Comparison of ENCODE assay signal across 15 mouse cellular contexts in the genomic region with DNA sequence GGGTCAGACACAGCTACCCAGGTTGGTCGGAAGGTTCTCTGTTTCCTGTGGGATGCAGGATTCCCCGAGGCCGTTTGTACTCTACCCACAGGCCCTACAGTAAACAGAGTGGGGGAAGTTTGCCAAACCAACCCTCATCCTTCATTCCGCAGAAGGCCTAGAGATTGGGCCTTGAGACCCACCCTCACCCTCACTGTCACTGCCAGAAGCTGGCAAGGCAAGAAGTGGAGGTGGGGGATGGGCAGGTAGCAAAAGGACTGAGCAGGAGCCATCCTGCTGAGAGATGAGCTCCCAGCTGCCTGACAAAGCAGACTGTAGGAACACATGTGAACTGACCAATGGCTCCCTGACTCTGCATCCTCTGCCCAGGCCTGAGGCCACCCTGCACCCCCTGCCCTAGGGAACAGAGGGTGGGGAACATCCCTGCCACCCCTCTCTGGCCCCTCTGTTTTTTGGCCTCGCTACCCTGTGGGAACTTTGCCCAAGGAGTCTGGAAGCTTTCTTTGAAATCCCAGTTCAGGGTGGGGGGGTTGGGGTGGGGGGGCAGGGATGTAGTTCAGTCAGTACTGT. TPM values are rescaled to one million over a fixed set of nuclear protein-coding genes. Genes with fewer than 3 reads are reported as not detected.
DNase-seq lines count a peak whose midpoint lies in the region; ATAC-seq lines count a peak whose summit lies in the region.
"Had no signal": no experiment of that assay in that cellular context is flagged by ENCODE, and none has a peak within 500 bp of the region (broad histone marks: within the 10 kb centered on the region; RNA-seq: fewer than 3 reads in every experiment).

No protein-coding gene starts in this region.

- 0 out of 2 replicates have a peak overlapping the region, but pooled peaks have one; percentile 4 for H3K27ac ChIP-seq in heart, embryonic 10.5 days
- no peak overlapping the region for H3K27ac ChIP-seq in heart, embryonic 12.5 days (ENCODE audit: poor library complexity, severe bottlenecking)
- 0 out of 2 replicates have a peak overlapping the region, but pooled peaks have one; percentile 13 for H3K27ac ChIP-seq in midbrain, embryonic 10.5 days (replicated peaks)
- H3K27ac ChIP-seq in midbrain, embryonic 15.5 days = no peak overlapping the region
- no peak overlapping the region for H3K27ac ChIP-seq in midbrain, embryonic 16.5 days (ENCODE audit: low read length)
- H3K27ac ChIP-seq: intestine, embryonic 15.5 days; liver, embryonic 14.5 days had no signal

- H3K4me2 ChIP-seq in heart, embryonic 12.5 days = no peak overlapping the region
- H3K4me2 ChIP-seq in midbrain, embryonic 15.5 days = no peak overlapping the region
- H3K4me2 ChIP-seq in midbrain, embryonic 16.5 days (ENCODE audit: low read length) = no peak overlapping the region
- H3K4me2 ChIP-seq: intestine, embryonic 15.5 days had no signal

- peaks cover 32% of the 10 kb centered on the region for H3K27me3 ChIP-seq in heart, embryonic 10.5 days (ENCODE audit: insufficient read depth, poor library complexity, severe bottlenecking)
- H3K27me3 ChIP-seq in heart, embryonic 12.5 days (replicated peaks) = peaks cover 20% of the 10 kb centered on the region; the same call in 1 of the 2 replicates
- H3K27me3 ChIP-seq in midbrain, embryonic 10.5 days (ENCODE audit: low read depth, poor library complexity, severe bottlenecking) = peaks cover 16% of the 10 kb centered on the region
- H3K27me3 ChIP-seq in midbrain, embryonic 15.5 days (replicated peaks) = no peaks in the 10 kb centered on the region
- no peaks in the 10 kb centered on the region for H3K27me3 ChIP-seq in midbrain, embryonic 16.5 days (ENCODE audit: control insufficient read depth, insufficient read depth, low read depth, low read length)
- H3K27me3 ChIP-seq: intestine, embryonic 15.5 days had no signal

- ATAC-seq in heart, embryonic 12.5 days (ENCODE audit: insufficient number of reproducible peaks, low FRiP score) = no peak
- no peak for ATAC-seq in midbrain, embryonic 15.5 days (replicated peaks)
- ATAC-seq in midbrain, embryonic 16.5 days = peak; percentile 23; the same call in 1 of the 2 replicates
- ATAC-seq: intestine, embryonic 15.5 days had no signal

- DNase-seq in adrenal gland, adult 2 months = peak; percentile 32
- DNase-seq in adrenal gland, adult (ENCODE audit: inconsistent age in 2 of 2, low spot score in 1 of 2) = no peak
- no peak for DNase-seq in heart, embryonic 10.5 days (ENCODE audit: low spot score)
- DNase-seq in midbrain, embryonic 10.5 days (ENCODE audit: low spot score) = no peak
- DNase-seq in layer of hippocampus, adult 11-12 months (ENCODE audit: low spot score) = no peak
- DNase-seq: cerebellum, adult 11-12 months; heart, adult 11 months; kidney, postnatal 14 days; thymus, postnatal 4 days had no signal

- H3K4me3 ChIP-seq in heart, embryonic 10.5 days = no peak overlapping the region
- no peak overlapping the region for H3K4me3 ChIP-seq in heart, embryonic 12.5 days
- H3K4me3 ChIP-seq in midbrain, embryonic 10.5 days = no peak overlapping the region
- H3K4me3 ChIP-seq in midbrain, embryonic 15.5 days = no peak overlapping the region
- no peak overlapping the region for H3K4me3 ChIP-seq in midbrain, embryonic 16.5 days (ENCODE audit: low read depth, low read length)
- H3K4me3 ChIP-seq: intestine, embryonic 15.5 days had no signal

- H3K9me3 ChIP-seq in heart, embryonic 10.5 days = no peaks in the 10 kb centered on the region
- no peaks in the 10 kb centered on the region for H3K9me3 ChIP-seq in heart, embryonic 12.5 days (replicated peaks)
- no peaks in the 10 kb centered on the region for H3K9me3 ChIP-seq in midbrain, embryonic 10.5 days (replicated peaks)
- no peaks in the 10 kb centered on the region for H3K9me3 ChIP-seq in midbrain, embryonic 15.5 days
- no peaks in the 10 kb centered on the region for H3K9me3 ChIP-seq in midbrain, embryonic 16.5 days (replicated peaks; ENCODE audit: control insufficient read depth, low read length, poor library complexity, severe bottlenecking)
- H3K9me3 ChIP-seq: intestine, embryonic 15.5 days had no signal

- WGBS in heart, embryonic 10.5 days = 49% methylated on average over 5 of the region's 5 CpGs
- 68% methylated on average over 5 of the region's 5 CpGs for WGBS in heart, embryonic 12.5 days
- WGBS in midbrain, embryonic 10.5 days = 67% methylated on average over 5 of the region's 5 CpGs
- 57% methylated on average over 5 of the region's 5 CpGs for WGBS in midbrain, embryonic 15.5 days
- WGBS in midbrain, embryonic 16.5 days = 60% methylated on average over 5 of the region's 5 CpGs

- H3K9ac ChIP-seq in heart, embryonic 12.5 days = no peak overlapping the region
- H3K9ac ChIP-seq in midbrain, embryonic 15.5 days = no peak overlapping the region
- no peak overlapping the region for H3K9ac ChIP-seq in midbrain, embryonic 16.5 days (ENCODE audit: low read depth, low read length)
- H3K9ac ChIP-seq: intestine, embryonic 15.5 days; liver, embryonic 14.5 days had no signal

- peaks cover 8% of the 10 kb centered on the region; the same call in 1 of the 2 replicates for H3K4me1 ChIP-seq in heart, embryonic 10.5 days
- H3K4me1 ChIP-seq in heart, embryonic 12.5 days (replicated peaks) = peaks cover 7% of the 10 kb centered on the region
- H3K4me1 ChIP-seq in midbrain, embryonic 10.5 days = peaks cover 7% of the 10 kb centered on the region
- peaks cover 6% of the 10 kb centered on the region; the same call in 1 of the 2 replicates for H3K4me1 ChIP-seq in midbrain, embryonic 15.5 days
- H3K4me1 ChIP-seq in midbrain, embryonic 16.5 days (ENCODE audit: control insufficient read depth, insufficient read depth, low read length) = no peaks in the 10 kb centered on the region
- H3K4me1 ChIP-seq: intestine, embryonic 15.5 days had no signal

- no peaks in the 10 kb centered on the region for H3K36me3 ChIP-seq in heart, embryonic 10.5 days
- H3K36me3 ChIP-seq in heart, embryonic 12.5 days = no peaks in the 10 kb centered on the region
- no peaks in the 10 kb centered on the region for H3K36me3 ChIP-seq in midbrain, embryonic 10.5 days
- H3K36me3 ChIP-seq in midbrain, embryonic 15.5 days (replicated peaks) = no peaks in the 10 kb centered on the region
- H3K36me3 ChIP-seq in midbrain, embryonic 16.5 days (ENCODE audit: control insufficient read depth, insufficient read depth, low read length) = no peaks in the 10 kb centered on the region
- H3K36me3 ChIP-seq: intestine, embryonic 15.5 days had no signal

RNA-seq across cellular contexts. Expression of a gene that starts 12.4 kb away (rescaled TPM):
- total RNA-seq in adrenal gland, adult 2 months (2021) = 1 to 10 TPM; 1.9 to 3.1 TPM
- polyA plus RNA-seq in adrenal gland, adult 2 months (2012; rRNA removed) = 6.2 and 6.5 TPM in 2 replicates
- 0.08 and 0.12 TPM in 2 replicates for polyA plus RNA-seq in heart, embryonic 10.5 days (2016; fragmentation: Nextera tagmentation; extraction: Ambion mirVana)
- polyA plus RNA-seq in heart, embryonic 12.5 days (2016; fragmentation: Nextera tagmentation; extraction: Ambion mirVana) = 0.26 and 0.49 TPM in 2 replicates
- 0.25 and 0.50 TPM in 2 replicates for polyA plus RNA-seq in midbrain, embryonic 10.5 days (2016; fragmentation: Nextera tagmentation; extraction: Ambion mirVana)
- 2.4 and 2.5 TPM in 2 replicates for polyA plus RNA-seq in midbrain, embryonic 15.5 days (2015; fragmentation: Nextera tagmentation; extraction: Ambion mirVana)
- 1.8 and 1.9 TPM in 2 replicates for polyA plus RNA-seq in midbrain, embryonic 16.5 days (2015; fragmentation: Nextera tagmentation; extraction: Ambion mirVana)
- total RNA-seq: megakaryocyte, adult 5-6 weeks had no signal

Comparison
In these comparisons a context has a peak if more than half of its experiments do, and no peak if none do; other contexts are left out.
1. H3K27ac ChIP-seq: peak in heart, embryonic 10.5 days (single experiment) and midbrain, embryonic 10.5 days (single experiment); none in heart, embryonic 12.5 days (single experiment), midbrain, embryonic 15.5 days (single experiment) and midbrain, embryonic 16.5 days (single experiment).